Mouse (Mus musculus) small intestine, adult 2 months (tissue): ENCODE measurements around the gene Itpr3.

ENCODE experiments used
- CTCF ChIP-seq: fragments of 200-500 bp; IDR thresholded peaks from 2 replicates; pipeline ENCODE4 v1.5.1; 2012; ENCODE audit warnings: low read depth, mild to moderate bottlenecking, control low read depth, inconsistent platforms, low read length, moderate library complexity, mixed read lengths; ENCODE audit not compliant: insufficient replicate concordance, insufficient read length; ENCODE audit errors: extremely low read depth
- POLR2A ChIP-seq: fragments of 200-500 bp; IDR thresholded peaks from 2 replicates; pipeline ENCODE4 v1.6.1; 2012; ENCODE audit warnings: low read depth, mild to moderate bottlenecking, control low read depth, inconsistent platforms, low read length, moderate library complexity

DNA sequence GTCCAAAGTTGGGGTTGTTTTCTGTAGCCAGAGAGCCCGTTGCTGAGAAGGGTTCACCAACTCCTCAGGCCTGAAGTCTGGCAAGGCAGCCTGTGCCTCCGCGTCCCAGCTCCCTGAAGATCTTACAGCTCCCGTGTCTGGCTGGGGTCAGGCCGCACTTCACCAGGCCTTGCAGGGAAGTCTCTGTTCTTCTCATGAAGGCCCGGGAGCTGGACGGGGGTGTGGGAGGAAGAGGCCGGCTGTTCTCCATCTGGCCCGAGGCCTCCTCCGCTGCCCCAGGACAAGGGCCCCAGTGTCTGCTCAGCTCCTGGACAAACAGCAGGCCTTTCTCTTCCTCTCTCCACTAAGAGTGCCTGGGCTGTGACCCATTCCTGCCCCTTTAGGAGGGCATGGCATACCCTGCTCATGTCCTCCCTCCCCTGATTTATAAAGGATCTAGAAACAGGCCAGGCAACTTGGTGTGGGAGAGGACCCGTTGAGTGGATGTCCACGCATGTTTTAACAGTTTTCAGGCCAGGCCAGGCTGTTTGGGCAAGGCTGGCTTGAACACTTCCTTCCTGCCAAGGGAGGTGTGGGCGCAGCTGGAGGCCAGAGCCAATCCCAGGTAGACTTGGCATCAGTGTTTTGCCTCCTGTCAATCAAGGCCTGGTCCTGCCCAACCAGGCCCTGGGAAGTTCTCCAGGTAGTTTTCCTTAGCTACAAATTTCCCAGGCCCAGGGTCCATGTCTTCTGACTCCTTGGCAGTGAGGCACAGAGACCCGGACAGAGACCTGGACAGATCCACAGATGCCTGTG, 8.5 kb upstream of the Itpr3 start:
- TF ChIP-seq CTCF = no peak
- no peak; the same call in 1 of the 2 replicates for TF ChIP-seq POLR2A
